Mouse (Mus musculus): Measurements from ENCODE around the gene Zfp804b. TPM values are rescaled to one million over a fixed set of nuclear protein-coding genes. Genes with fewer than 3 reads are reported as not detected.

Zfp804b gene
- polyA plus RNA-seq, 1 experiment from 2014 or later: 0.11 TPM

DNA sequence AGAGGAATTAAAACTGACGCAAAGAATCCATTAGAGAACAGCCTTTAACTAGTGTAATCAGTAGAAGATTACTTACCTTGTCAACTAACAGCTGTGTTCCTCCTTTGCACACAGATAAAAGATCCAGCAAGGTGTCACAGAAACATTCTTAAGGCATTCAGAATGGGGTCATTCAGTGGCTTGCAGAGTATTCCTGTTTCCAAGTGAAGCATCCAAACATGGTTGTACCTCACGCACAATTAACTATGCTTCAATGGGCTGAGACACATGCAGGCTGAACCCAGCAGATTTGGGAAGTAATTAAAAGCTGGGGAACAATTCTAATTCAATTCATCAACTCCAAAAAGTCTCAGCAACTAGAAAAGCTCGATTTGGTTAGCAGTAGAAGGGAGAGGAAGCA, 337.1 kb downstream of the Zfp804b start:
- H3K27me3 ChIP-seq (ENCODE audit: low read depth, poor library complexity, severe bottlenecking): no peaks in the 10 kb centered on the region
- H3K36me3 ChIP-seq: no peaks in the 10 kb centered on the region

DNA sequence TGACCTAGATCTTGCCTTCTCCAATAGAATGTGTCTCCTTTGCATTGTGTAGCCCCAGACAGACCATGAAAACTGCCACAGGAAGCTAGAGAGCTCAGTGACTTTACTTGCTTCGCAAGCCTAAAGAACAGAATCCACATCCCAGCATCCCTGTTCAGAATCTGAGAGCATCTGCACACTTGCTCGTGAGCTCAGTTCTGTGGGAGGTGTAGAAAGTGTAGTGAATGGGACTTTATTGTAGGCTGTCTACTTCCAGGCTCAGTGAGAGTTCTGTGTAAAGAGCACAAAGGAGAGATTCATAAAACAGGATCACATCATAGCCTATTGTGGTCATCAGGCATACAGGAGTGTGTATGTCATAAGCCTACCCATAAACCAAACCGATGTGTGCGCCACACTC, 360.6 kb downstream of the Zfp804b start:
- H3K9me3 ChIP-seq (replicated peaks): no peaks in the 10 kb centered on the region
- DNase-seq (ENCODE audit: low spot score): no peak
- no peaks in the 10 kb centered on the region for H3K36me3 ChIP-seq
- H3K27me3 ChIP-seq (ENCODE audit: low read depth, poor library complexity, severe bottlenecking): no peaks in the 10 kb centered on the region
- no peaks in the 10 kb centered on the region for H3K4me1 ChIP-seq
- no peak overlapping the region for H3K27ac ChIP-seq (replicated peaks)
- WGBS: 88% methylated on average over 4 of the region's 4 CpGs
- H3K4me3 ChIP-seq: no peak overlapping the region

More for the DNA sequence above, 337.1 kb downstream of the Zfp804b start:
- no peaks in the 10 kb centered on the region for H3K9me3 ChIP-seq (replicated peaks)
- 38% methylated on average over 3 of the region's 3 CpGs for WGBS
- no peak overlapping the region for H3K27ac ChIP-seq (replicated peaks)
- DNase-seq (ENCODE audit: low spot score): no peak
- no peaks in the 10 kb centered on the region for H3K4me1 ChIP-seq
- H3K4me3 ChIP-seq: no peak overlapping the region

DNA sequence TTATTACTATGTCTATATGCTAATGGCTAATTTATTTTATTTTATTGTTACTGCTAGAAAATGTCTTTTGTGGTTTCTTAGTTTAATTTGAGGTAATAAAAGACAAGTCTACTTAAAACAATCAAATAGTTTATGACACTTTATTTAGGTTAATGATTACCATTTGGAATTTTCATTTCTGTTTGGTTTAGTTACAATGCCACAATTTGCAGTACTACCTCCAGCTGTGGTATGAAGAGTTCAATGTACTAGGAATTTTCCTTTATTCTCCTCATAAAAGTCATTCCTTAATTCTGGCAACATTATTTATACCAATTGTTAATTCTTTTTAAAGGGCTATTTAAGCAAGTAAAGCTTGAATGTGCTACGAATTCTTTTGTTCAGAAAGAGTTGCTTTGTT, 409.7 kb downstream of the Zfp804b start:
- DNase-seq (ENCODE audit: low spot score): no peak
- Histone ChIP-seq H3K36me3 (no peaks in the 10 kb centered on the region), H3K9me3 (replicated peaks) (no peaks in the 10 kb centered on the region), H3K4me1 (no peaks in the 10 kb centered on the region), H3K4me3 (no peak overlapping the region), H3K27ac (replicated peaks) (no peak overlapping the region), H3K27me3 (ENCODE audit: low read depth, poor library complexity, severe bottlenecking) (no peaks in the 10 kb centered on the region)
- 89% methylated on average over 1 of the region's 1 CpGs for WGBS

DNA sequence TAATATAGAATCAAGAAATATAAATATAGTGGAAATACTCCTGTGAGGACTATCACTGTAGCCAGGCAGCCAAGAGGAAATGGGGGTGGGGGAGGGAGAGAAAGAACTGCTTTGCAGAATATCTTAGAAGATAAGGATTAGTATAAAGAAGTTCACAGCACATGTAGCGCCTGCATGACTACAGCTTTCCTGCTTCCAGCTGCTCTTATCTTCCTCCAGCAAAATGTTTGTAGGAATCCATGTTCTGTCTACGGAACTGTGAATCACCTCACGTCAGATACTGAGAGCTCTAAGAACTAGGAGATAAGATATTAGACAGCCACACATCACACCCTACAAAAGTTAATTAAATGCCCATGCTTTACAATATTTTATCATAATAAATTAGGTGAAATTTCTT, 433.3 kb downstream of the Zfp804b start:
- no peaks in the 10 kb centered on the region for H3K36me3 ChIP-seq
- no peak overlapping the region for H3K4me3 ChIP-seq
- DNase-seq (ENCODE audit: low spot score): no peak
- 87% methylated on average over 3 of the region's 3 CpGs for WGBS
- no peak overlapping the region for H3K27ac ChIP-seq (replicated peaks)
- H3K27me3 ChIP-seq (ENCODE audit: low read depth, poor library complexity, severe bottlenecking): no peaks in the 10 kb centered on the region
- H3K9me3 ChIP-seq (replicated peaks): no peaks in the 10 kb centered on the region
- no peaks in the 10 kb centered on the region for H3K4me1 ChIP-seq

- Histone ChIP-seq H3K4me1 (no peaks in the 10 kb centered on the region), H3K27me3 (ENCODE audit: low read depth, poor library complexity, severe bottlenecking) (no peaks in the 10 kb centered on the region), H3K9me3 (replicated peaks) (no peaks in the 10 kb centered on the region), H3K36me3 (no peaks in the 10 kb centered on the region), H3K27ac (replicated peaks) (no peak overlapping the region), H3K4me3 (no peak overlapping the region)
- no peak for DNase-seq (ENCODE audit: low spot score)
These were observed 463.2 kb downstream of the Zfp804b start for GRCm38 (mm10) chr5:6881396-6881795.

DNA sequence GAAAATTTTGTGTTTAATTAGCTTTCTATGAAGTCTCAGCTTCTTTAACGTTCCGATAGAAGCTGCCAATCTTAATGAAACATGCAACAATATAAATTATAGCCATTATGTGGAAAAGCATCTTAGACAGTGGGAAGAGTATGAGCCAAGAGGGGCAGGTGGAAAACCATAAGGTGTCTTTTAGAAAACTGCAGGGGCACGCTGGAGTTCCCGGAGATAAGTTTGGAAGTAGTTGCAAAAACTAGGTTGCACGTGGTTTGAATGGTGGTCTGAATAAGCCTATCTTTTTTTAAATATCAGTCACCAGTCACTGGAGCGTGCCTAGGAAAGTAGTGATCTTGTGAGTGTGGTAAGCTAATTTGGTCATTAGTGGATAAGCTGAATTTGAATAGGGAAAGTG, 473.0 kb downstream of the Zfp804b start:
- no peaks in the 10 kb centered on the region for H3K9me3 ChIP-seq (replicated peaks)
- no peaks in the 10 kb centered on the region for H3K36me3 ChIP-seq
- WGBS: 92% methylated on average over 6 of the region's 6 CpGs
- no peaks in the 10 kb centered on the region for H3K4me1 ChIP-seq
- no peak overlapping the region for H3K27ac ChIP-seq (replicated peaks)
- no peak overlapping the region for H3K4me3 ChIP-seq
- DNase-seq (ENCODE audit: low spot score): no peak
- no peaks in the 10 kb centered on the region for H3K27me3 ChIP-seq (ENCODE audit: low read depth, poor library complexity, severe bottlenecking)

DNA sequence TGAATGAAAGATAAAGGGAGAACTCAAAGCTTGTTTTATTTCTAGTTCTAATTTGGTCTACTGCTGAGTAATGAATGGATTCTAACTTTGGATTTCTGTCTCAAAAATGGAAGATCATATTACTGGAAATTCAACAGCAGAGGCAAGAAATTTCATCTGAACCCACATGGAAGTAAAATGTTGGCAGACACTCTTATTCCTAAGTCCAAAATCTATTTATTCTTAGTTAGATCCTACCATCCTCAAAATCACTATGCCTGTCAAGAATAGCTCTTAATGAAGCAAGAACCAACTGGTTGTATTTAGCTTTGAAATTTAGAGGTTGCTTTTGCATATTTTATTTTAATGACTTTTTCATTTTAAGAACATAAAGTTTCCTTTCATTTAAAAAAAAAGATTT, 473.6 kb downstream of the Zfp804b start:
- Histone ChIP-seq H3K9me3 (replicated peaks) (no peaks in the 10 kb centered on the region), H3K4me1 (no peaks in the 10 kb centered on the region), H3K27ac (replicated peaks) (no peak overlapping the region), H3K36me3 (no peaks in the 10 kb centered on the region), H3K27me3 (ENCODE audit: low read depth, poor library complexity, severe bottlenecking) (no peaks in the 10 kb centered on the region), H3K4me3 (no peak overlapping the region)
- DNase-seq (ENCODE audit: low spot score): no peak

DNA sequence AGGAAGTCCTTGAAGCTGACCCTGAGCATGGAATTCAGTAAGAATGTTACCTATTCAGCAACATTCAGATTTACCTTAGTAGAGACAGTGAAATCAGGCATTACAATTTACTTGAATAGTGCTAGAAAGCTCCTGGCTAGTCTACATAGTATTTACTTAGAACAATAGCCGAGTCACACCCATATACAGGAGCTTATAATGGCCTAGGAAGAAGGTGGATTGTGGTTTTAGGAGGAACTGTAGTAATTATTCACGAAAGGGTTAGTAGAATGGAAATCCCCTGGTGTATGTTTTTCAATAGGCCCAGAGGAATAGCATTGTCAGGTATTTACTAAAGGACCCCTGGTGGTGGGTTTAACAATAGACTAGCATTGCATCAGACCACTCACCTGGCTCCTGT, 549.2 kb downstream of the Zfp804b start:
- Histone ChIP-seq H3K4me1 (peaks cover 4% of the 10 kb centered on the region), H3K36me3 (no peaks in the 10 kb centered on the region), H3K9me3 (replicated peaks) (no peaks in the 10 kb centered on the region), H3K27me3 (ENCODE audit: low read depth, poor library complexity, severe bottlenecking) (no peaks in the 10 kb centered on the region), H3K4me3 (no peak overlapping the region), H3K27ac (replicated peaks) (no peak overlapping the region)
- 82% methylated on average over 2 of the region's 2 CpGs for WGBS
- DNase-seq (ENCODE audit: low spot score): no peak

GRCm38 (mm10) chr5:6769357-6769892, 575.1 kb downstream of the Zfp804b start:
- no peak overlapping the region for H3K4me3 ChIP-seq
- no peak overlapping the region for H3K27ac ChIP-seq (replicated peaks)
- no peaks in the 10 kb centered on the region for H3K36me3 ChIP-seq
- H3K4me1 ChIP-seq: no peaks in the 10 kb centered on the region
- DNase-seq (ENCODE audit: low spot score): no peak
- no peaks in the 10 kb centered on the region for H3K27me3 ChIP-seq (ENCODE audit: low read depth, poor library complexity, severe bottlenecking)
- H3K9me3 ChIP-seq (replicated peaks): no peaks in the 10 kb centered on the region
- 85% methylated on average over 6 of the region's 6 CpGs for WGBS

Other genes with a start within 250 kb of the Zfp804b start
- 0.06 and 0.07 TPM in 2 replicates for gene Tex47, start 40.6 kb downstream of the Zfp804b start, polyA plus RNA-seq (2016; fragmentation: Nextera tagmentation; extraction: Ambion mirVana)